Mouse (Mus musculus): ENCODE results near the gene Metrn.

The Metrn gene

DNA sequence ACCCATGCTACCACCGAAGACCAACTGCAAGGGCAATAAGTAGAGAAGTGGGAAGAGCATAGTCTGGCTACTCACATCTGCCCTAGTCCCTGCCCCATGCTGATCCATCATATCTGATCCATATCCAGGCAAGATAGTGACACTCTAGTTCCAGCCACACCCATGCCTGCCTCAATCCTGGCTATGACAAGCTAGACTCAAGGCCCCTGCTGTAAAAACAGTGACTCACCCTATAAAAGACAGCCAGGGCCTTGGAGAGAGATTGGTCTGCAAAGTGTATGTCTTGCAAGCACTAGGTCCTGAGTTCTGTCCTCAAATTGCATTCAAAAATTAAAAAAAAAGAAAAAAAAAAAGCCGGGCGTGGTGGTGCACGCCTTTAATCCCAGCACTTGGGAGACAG, 9.6 kb upstream of the Metrn start:
- DNase-seq: no peak

DNA sequence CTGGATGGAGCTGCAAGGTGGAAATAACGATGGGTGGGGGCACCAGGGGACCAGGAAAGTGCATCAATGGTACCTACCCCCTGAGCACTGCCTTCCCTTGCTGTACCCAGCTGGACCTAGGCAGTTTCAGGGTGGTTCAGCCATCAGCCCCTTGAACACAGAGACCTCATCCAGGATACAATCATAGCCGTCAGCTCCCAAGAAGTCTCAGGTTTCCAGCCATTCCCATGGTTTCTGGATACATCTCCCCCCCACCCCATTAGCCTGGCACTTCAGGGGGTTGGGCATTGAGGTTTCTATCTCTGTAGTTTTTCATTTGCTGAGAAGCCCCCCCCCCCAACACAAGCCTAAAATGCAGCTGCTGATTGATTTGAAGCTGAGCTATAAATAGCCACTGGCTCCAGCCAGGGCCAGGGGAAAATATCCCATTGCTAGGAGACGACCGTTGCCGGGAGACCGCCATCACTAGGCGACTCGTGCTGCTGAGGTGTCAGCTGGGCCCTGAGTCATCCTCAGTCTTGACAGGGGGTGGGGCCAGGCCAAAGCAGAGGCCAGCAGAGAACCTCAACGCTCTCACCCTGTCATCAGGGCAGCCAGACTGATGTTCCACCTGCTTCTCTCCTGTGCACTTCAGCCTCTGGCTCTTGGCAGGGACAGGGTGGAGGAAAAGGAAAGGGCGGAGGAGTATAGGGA, 6.0 kb upstream of the Metrn start:
- peak in 1 of 2 experiments; percentile 33 for DNase-seq

DNA sequence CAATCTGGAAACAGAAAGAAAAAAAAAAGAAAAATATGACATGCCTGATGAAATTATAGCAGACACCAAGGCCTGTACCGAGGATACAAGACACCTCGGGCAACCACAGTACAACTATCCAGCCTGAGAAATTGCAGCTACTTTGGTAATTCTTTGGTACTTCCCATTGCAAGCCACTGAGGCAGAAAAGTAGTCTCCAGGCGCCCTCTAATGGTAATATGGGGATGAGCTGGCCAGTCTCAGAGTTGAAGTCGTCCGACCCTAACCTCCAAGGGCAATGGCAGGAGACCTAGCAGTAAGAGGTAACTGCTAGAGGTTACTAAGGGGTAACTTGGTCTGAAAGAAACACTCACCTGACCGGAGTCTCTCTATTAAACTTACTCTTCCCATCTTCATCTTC, 4.1 kb upstream of the Metrn start:
- DNase-seq: peak; percentile 74 to 75

DNA sequence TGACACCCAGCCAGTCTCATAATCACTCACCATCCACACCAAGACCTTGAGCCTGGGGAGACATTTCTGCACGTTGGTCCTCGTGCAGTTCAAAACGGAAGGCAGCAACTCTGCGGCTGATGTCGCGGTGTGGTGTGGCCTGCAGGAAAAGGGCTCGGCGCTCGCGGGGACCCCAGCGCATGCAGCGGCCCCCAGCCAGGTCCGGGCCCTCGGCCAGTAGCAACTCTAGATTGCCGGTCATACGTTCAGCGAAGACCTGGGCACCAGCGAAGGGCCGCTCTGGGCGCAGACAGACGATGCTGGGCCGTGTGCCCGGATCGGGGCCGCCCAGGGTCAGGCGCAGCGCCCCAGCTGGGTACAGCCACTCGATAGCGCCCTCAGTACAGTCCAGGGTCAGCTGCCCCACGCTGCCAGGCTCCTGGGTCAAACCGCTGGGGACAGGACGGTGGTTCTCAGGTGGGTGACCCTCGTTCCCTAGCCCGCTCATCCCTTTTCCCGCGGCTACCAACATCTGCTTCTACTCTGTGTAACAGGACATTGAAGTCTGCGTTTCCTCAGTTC, 645 bp downstream of the Metrn start:
- peak in 1 of 2 experiments; percentile 45 for DNase-seq

DNA sequence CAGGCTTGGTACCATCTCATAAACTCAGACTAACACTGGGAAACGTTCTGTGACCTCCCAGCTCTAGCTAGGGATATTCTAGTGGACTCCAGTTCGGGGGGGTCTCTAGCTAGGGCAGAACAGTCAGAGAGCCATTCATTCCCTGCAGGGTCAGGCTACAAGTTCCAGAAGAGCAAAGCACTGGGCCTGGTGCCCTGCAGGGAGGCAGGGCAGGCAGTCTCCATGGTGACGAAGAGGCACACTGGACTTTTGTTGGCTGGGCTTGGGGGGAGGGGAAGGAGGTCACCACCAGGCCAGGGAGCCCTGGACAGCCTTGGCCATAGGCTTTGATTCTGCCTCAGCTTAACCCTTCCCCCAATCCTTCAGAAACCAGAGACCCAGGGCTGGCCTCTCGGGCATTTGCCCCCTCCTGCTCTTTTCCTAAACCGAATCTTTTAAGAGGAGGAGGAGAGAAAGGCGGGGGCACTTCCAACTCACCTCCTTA, 1.3 kb downstream of the Metrn start, which contains the start of gene AC134908.4:
Gene AC134908.4, minus strand, starts transcription at position 51 of the 484 bp plus-strand sequence.
- peak; percentile 37 to 53 for DNase-seq

DNA sequence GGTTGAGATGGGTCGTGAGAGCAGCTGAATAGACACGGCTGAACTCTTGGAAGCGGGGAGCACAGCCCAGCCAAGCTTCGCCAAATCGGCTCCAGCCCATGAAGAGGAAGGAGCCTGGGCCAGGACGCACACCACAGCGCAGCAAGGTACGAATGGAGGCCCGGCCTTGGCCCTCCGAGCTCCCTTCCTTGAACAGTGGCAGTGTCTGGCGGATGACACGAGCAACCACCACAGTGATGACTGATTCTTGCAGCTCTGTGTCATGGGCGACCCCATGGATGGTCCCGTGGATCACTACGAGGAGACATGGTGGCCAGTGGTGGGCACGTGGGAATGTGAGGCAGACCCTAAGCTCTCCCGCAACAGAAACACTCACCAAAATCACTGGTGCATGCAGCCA, 1.9 kb downstream of the Metrn start:
- no peak for DNase-seq

DNA sequence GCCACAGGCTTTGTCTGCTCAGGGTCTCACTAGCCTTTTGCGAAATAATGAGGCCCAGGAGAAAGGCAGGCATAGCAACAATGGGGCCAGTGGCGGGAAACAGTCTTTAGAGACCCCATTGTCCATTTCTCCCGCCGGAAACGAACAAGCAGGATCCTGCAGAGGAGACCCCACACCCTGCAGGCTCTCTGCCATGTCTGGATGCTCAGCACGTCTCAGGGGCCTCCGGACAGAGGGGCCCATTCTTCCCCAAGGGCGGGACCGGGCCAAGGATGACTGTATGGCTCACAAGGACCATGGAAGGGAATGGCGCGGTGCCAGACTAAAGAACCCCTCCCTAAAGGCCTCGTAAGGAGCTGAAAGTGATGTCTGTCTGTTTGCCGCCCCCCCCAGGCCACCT, 2.7 kb downstream of the Metrn start:
- peak; percentile 22 to 27 for DNase-seq

DNA sequence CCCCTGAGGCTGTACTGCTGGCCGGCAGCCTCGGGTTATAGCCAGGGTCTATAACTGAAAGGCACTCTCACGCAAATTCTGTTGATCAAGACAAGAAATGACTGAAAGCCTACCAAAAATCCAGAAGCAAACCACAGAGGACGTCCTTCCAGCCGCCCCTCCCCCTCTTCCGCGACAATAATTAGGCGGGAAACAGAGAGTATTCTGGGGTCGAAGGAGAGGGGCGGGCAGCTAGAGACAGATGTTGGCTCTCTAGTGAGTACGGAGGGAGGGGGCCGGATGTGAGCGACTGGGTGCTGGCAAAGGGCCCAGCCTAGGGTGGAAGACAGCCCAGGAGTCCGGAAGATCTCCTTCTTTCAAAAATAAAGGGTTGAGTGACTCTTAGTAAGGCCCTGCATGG, 4.3 kb downstream of the Metrn start, which contains the start of gene Fam173a:
Gene Fam173a, minus strand, starts transcription at position 287 of the 400 bp plus-strand sequence.
- peak in 1 of 2 experiments; percentile 62 for DNase-seq

DNA sequence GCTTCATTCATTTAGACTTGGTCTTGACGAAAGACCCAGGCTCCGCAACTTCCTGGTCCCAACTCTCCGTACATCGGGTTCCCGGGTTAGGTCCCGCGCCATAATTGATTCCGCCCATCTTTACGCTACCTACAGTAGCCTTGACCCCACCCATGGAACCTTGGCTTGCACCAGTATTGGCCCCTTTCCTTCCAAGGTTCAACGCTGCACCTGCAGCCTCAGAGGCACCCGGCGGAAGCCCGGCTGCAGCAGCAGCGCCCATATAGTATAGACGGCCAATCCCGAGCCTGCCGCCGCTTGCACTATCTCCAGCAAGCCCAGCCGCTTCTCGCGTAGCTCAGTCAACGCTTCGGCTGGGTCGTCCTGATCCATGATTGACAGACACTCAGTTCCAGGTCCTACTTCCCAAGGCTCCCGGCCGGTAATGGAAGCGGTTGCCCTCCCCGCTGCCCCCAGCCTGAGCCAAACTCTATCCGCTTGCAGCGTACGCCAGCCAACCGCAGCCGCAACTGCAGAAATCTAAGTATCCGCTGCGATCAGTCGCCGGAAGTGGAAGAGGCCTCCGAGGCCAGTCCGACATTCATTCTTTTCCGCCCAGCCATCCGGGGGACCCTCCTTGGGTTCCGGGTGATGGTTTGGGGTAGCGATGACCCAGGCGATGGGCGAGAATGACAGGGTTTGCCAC, 5.0 kb downstream of the Metrn start:
- peak; percentile 79 to 90 for DNase-seq

DNA sequence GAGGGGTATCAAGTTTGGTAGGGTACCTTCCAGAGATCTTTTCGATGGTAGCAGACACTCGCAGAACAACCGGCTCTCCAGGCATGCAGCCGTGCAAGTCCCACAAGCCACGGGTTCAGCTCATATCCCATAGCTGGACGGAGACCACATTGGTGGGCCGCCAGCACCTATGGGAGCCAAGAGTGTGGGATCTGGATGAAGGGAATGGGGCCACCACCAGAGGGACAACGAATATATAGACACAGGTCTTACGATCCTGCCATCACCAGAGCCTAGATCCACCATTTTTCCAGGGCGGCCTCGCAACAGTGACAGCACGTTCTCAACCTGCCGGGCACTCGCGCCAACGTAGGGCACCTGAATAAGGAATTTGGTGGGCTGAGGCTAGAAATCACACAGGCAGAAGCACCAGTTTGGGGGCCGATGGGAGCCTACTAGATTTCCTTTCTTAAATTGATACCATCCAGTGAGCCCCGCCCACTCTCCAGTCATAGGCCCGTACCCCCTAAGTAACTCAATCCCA, 5.6 kb downstream of the Metrn start:
- peak in 1 of 2 experiments; percentile 28 for DNase-seq

DNA sequence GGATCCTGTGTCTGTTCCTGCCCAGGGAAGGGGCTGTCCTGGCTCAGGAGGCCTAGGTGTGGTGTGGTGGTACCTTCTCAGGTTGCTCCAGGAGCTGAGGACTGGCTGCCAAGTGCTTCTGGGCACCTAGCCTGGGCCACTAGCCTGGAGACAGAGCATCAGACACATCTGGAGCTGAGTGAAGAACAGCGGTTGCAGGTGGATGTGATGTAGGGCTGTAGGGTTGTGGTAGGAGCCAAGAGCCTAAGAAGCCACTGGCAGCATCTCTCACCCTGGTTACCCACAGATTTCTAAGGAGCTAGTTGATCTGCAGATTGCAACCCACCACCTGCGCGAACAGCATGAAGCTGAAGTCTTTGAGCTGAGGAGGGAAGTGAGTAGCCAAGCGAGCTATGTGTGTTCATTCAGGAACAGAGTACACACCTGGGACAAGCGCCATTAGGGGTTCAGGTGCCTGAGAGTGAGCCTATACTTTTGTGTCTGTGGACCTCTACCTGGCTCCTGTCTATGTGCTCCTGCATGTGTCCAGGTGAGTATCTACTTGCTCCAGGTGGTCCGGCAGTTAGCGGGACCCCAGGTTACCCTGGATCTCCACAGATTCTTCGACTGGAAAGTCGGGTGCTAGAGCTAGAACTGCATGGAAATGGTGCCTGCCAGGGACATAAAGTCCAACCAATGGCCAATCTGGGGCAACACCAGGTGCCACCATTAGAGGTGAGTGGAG, 10.0 kb downstream of the Metrn start:
- peak in 1 of 2 experiments; percentile 12 for DNase-seq

DNA sequence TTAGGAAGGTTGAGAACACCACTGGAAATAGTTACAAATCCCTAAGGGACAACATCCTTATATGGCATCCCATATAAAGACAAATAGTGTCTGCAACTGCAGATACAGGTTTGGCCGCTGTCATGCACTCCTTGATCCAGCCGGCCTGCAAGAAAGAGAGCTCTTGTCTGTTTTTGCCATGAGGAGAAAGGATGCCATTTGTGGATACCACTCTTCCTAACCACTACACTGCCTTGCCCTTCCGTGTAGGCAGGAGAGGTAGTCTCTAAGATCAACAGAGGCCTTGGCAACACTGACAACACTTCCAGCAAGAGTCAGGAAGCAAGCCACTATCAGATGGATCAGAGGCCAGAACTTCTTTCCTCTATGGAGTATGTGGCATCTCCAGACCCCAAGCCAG, 10.7 kb downstream of the Metrn start, which contains the start of gene Ccdc78:
Gene Ccdc78, plus strand, starts transcription at position 301 of the 400 bp plus-strand sequence.
- DNase-seq: peak in 1 of 2 experiments; percentile 11

DNA sequence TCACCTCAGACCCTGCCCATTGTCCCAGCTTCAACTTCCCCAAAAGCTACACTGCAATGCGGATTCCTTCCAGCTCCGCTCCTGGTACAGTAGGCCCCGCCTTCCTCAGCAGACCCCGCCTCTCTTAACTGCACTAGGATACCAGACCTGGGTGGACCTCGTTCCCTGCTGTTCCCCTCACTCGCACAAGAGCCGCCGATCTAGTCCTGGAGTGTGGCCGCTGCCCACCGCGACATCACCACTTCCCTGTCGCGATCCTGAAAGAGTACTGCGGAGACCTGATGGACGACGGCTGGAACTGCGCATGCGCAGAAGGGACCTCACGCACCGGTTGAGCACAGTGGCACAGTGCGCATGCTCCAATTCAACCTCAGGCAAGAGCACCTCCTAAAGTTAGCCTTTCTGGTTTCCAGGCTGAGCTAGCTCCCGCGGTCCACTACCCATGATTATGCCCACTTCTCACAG, 11.6 kb downstream of the Metrn start, which contains the start of gene Haghl:
Gene Haghl, minus strand, starts transcription at position 393 of the 465 bp plus-strand sequence.
- peak; percentile 96 to 99 for DNase-seq

DNA sequence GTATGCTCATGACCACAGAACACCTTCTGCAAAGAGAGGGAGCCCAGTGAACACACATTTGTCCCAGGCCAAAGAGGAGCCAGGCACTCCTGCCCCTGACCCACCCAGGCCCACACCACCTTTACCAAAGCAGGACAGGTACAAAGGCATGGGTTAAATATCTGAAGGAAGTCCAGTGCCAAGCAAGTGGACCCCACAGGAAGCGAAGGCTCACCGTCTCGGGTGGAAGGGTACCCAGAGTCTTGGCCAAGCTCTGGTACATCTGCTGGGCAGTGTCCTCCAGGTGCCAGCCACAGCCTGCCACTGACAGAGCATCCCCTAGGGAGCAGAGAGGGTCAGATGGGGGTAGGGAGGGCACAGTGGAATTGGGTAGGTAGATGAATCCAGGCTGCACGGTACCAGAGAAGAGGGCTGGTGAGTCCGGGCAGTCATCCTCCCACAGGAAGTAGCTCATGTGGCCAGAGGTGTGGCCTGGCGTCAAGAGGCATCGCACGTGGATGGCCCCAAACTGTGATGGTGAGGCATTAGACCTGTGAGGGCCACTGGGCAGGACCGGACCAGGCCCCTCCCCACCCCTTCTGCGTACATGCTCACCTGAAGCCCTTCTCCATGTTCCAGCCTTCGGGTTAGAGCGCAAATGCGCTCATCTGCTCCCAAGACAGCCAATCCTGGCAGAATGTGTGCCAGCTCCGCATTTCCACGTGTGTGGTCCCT, 12.9 kb downstream of the Metrn start:
- DNase-seq: no peak

DNA sequence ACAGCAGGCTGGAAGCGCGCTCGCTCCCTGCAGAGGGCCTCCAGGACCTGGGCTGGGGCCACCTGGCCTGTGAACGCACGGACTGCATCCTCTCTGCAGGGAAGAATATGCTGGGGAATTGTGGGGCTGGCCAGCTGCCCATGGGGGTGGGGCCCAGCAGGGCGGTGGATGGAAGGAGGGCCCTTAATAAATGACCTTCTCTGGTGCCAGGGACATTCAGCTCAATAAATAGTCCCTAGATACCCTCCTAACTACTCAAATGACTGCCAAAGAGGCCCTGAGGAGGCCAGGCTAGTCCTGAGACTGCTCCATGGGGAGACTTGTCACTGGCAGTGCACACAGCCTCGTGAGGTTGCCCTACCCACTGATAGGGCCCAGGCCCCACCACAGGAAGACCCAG, 13.8 kb downstream of the Metrn start:
- DNase-seq: peak; percentile 57 to 69

DNA sequence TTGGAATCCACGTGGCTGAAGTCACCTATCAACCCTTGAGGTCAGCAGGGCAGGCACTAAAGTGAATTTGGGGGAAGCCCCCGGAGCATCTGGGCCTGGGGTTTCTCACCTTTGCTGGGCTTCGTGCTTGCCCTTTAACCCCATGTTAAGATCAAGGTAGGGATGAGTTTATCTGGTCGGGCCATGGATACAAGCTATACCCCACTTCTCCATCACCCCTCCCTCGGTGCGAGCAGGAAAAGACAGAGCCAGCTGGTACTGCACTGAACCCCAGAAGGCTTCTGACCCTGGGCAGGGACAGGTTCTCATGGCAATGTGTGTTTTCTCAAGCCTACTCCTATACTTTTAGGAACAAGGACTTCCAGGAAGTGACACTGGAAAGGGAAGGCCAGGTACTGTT, 15.6 kb downstream of the Metrn start:
- DNase-seq: no peak

DNA sequence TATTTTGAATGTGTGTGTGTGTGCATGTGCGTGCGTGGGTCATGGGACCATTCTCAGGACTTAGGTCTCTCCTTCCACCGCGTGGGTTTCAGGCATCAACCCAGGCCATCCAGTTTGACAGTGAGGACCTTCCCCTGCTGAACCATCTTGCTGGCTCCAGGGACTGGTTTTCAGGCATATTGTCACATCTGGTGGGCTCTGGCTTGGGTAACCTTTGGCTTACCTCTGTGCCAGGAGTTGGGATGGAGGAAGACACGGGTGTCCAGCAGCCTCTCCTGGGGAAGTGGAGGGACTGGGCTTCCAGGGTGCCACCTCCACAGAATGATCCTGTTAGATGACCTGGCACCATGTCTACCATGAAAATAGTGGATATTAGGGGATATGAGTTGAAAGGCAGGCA, 19.0 kb downstream of the Metrn start:
- DNase-seq: no peak

DNA sequence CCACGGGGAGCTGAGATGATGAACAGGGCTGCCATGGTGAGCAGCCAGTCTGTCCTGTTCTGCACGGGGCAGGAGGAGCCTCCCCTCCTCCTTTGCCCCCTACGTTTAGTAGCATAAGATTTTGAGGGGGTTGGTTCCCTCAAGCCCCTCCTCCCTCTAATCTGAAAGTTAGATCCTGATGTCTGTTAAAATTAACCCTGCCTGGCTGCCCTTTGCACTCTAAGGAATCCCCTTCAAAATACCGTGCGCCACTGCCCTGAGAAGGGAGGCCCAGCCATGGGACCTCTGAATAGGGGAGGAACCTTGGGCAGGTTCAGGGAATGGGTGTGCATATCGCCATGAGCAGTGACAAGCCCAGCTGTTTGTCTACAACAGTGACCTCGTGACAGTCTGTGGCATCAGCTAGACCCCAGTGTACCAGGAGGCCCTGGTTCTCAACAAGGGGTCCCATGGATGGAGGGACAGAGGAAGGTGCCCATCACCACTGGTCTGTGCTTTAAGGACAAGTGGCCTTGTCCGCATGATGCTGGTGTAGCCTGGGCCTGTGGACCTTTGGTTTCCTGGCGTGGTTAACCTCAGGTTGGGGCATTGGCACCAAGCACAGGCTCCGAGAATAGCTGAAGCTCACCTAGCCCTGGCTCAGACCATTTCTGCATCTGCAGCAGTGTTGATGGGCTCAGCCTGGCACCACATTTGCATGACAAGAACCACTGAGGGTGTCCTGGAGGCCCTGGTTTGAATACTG, 21.4 kb downstream of the Metrn start:
- no peak for DNase-seq

DNA sequence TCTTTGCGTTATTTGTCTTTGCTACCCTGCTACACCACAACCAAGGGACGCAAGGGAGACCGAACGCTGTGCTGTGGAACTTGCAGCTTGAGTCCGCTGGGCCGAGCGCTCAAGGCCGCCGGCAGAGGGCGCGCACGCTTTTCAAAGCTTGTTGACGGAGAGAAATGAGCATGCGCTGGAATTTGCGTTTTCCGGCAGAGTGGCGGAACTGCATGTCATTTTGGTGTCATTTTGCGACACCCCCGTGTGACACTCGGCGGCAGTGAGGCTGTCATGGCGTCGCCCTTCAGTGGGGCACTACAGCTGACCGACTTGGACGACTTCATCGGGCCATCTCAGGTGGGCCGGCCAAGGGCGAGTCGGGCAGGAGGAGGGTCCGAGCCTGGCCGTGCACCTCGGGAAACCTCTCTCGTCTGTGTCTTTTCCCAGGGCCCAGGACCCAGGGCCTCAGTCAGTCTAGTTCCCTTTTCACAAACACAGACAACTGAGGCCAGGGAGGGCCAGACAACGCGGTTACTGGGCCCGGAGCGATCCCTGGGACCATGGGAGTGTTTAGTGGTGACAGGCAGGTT, 23.3 kb downstream of the Metrn start, which contains the start of gene Narfl:
Gene Narfl, plus strand, starts transcription at position 228 of the 572 bp plus-strand sequence.
- peak; percentile 97 to 99 for DNase-seq

DNA sequence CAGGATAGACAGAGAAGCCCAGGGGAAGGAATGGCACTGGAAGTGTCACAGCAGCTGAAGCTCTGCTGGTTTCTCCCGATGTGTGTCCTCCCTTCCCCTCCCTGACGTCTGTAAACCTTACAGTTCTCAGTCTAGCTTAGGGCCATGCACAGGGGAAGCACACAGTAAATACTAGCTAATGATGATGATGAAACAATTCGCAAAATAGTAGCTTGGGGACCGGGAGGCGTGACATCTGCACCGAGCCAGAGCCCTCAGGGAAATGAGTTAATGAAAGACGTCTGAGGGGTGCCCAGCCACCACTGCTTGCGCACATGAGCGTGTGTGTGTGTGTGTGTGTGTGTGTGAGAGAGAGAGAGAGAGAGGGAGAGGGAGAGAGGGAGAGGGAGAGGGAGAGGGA, 27.6 kb downstream of the Metrn start:
- no peak for DNase-seq

DNA sequence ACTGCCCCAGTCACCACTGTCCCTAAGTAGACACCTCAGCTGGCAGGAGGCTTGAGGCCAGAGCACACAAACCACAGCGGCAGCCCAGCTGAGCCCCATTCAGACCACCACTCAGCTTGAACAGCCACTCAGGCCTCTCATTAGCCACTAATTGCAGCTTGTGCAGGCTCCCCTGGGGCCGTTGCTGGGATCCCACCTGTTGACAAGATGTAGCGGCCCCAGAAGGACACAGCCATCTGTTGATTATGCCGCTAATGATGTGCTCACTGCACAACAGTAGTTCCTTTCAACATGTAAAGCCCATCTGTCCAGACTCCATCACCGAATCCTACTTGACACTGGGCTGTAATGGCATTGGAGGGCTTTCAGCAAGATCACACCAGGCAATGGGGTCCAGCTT, 31.1 kb downstream of the Metrn start:
- no peak for DNase-seq
